Mouse (Mus musculus): ENCODE results near the gene Arhgef3. TPM values are rescaled to one million over a fixed set of nuclear protein-coding genes. Genes with fewer than 3 reads are reported as not detected.

The Arhgef3 gene
- polyA plus RNA-seq, 1 experiment from 2014 or later: 15.6 TPM

- WGBS: 49% methylated on average over 11 of the region's 11 CpGs
- Histone ChIP-seq H3K4me3 (ENCODE audit: low read depth, low read length) (no peak overlapping the region), H3K4me2 (ENCODE audit: low read length) (no peak overlapping the region), H3K36me3 (ENCODE audit: control insufficient read depth, insufficient read depth, low read length) (no peaks in the 10 kb centered on the region), H3K4me1 (replicated peaks; ENCODE audit: control insufficient read depth, insufficient read depth, low read length) (peaks cover 12% of the 10 kb centered on the region), H3K9ac (ENCODE audit: low read length) (no peak overlapping the region), H3K27ac (ENCODE audit: low read depth) (no peak overlapping the region), H3K27me3 (replicated peaks; ENCODE audit: control insufficient read depth, insufficient read depth, low read length) (no peaks in the 10 kb centered on the region), H3K9me3 (ENCODE audit: control insufficient read depth, low read length) (no peaks in the 10 kb centered on the region)
- peak; percentile 65 for ATAC-seq (replicated peaks; ENCODE audit: low FRiP score, low TSS enrichment, low read depth)
- DNase-seq (ENCODE audit: low spot score): no peak
These were observed 68.1 kb downstream of the Arhgef3 start for GRCm38 (mm10) chr14:27182646-27183438.

GRCm38 (mm10) chr14:27183501-27184230 lies 69.0 kb downstream of the Arhgef3 start:
- Histone ChIP-seq H3K9me3 (ENCODE audit: control insufficient read depth, low read length) (no peaks in the 10 kb centered on the region), H3K27me3 (replicated peaks; ENCODE audit: control insufficient read depth, insufficient read depth, low read length) (no peaks in the 10 kb centered on the region), H3K9ac (ENCODE audit: low read length) (no peak overlapping the region), H3K36me3 (ENCODE audit: control insufficient read depth, insufficient read depth, low read length) (no peaks in the 10 kb centered on the region), H3K27ac (ENCODE audit: low read depth) (no peak overlapping the region), H3K4me2 (ENCODE audit: low read length) (no peak overlapping the region), H3K4me3 (ENCODE audit: low read depth, low read length) (no peak overlapping the region), H3K4me1 (replicated peaks; ENCODE audit: control insufficient read depth, insufficient read depth, low read length) (peaks cover 9% of the 10 kb centered on the region)
- DNase-seq (ENCODE audit: low spot score): peak; percentile 89
- 56% methylated on average over 16 of the region's 16 CpGs for WGBS
- ATAC-seq (replicated peaks; ENCODE audit: low FRiP score, low TSS enrichment, low read depth): no peak; the same call in 1 of the 2 replicates

GRCm38 (mm10) chr14:27185902-27186301 lies 71.2 kb downstream of the Arhgef3 start:
- H3K27ac ChIP-seq (ENCODE audit: low read depth): no peak overlapping the region
- DNase-seq (ENCODE audit: low spot score) (no peak), ATAC-seq (replicated peaks; ENCODE audit: low FRiP score, low TSS enrichment, low read depth) (no peak)
- H3K9me3 ChIP-seq (ENCODE audit: control insufficient read depth, low read length): no peaks in the 10 kb centered on the region
- no peak overlapping the region for H3K4me2 ChIP-seq (ENCODE audit: low read length)
- H3K9ac ChIP-seq (ENCODE audit: low read length): no peak overlapping the region
- H3K4me1 ChIP-seq (replicated peaks; ENCODE audit: control insufficient read depth, insufficient read depth, low read length): peaks cover 9% of the 10 kb centered on the region; the same call in 1 of the 2 replicates
- H3K36me3 ChIP-seq (ENCODE audit: control insufficient read depth, insufficient read depth, low read length): no peaks in the 10 kb centered on the region
- WGBS: 56% methylated on average over 5 of the region's 5 CpGs
- H3K27me3 ChIP-seq (replicated peaks; ENCODE audit: control insufficient read depth, insufficient read depth, low read length): no peaks in the 10 kb centered on the region
- no peak overlapping the region for H3K4me3 ChIP-seq (ENCODE audit: low read depth, low read length)

- H3K36me3 ChIP-seq (ENCODE audit: control insufficient read depth, insufficient read depth, low read length): no peaks in the 10 kb centered on the region
- H3K4me3 ChIP-seq (ENCODE audit: low read depth, low read length): no peak overlapping the region
- WGBS: 76% methylated on average over 4 of the region's 4 CpGs
- DNase-seq (ENCODE audit: low spot score) (no peak), ATAC-seq (replicated peaks; ENCODE audit: low FRiP score, low TSS enrichment, low read depth) (no peak)
- no peak overlapping the region for H3K4me2 ChIP-seq (ENCODE audit: low read length)
- no peaks in the 10 kb centered on the region for H3K9me3 ChIP-seq (ENCODE audit: control insufficient read depth, low read length)
- H3K4me1 ChIP-seq (replicated peaks; ENCODE audit: control insufficient read depth, insufficient read depth, low read length): peaks cover 9% of the 10 kb centered on the region; the same call in 1 of the 2 replicates
- H3K27me3 ChIP-seq (replicated peaks; ENCODE audit: control insufficient read depth, insufficient read depth, low read length): no peaks in the 10 kb centered on the region
- no peak overlapping the region for H3K9ac ChIP-seq (ENCODE audit: low read length)
- no peak overlapping the region for H3K27ac ChIP-seq (ENCODE audit: low read depth)
These were observed 71.9 kb downstream of the Arhgef3 start for GRCm38 (mm10) chr14:27186596-27186995.

GRCm38 (mm10) chr14:27187025-27187424 lies 72.3 kb downstream of the Arhgef3 start:
- Histone ChIP-seq H3K4me2 (ENCODE audit: low read length) (no peak overlapping the region), H3K27ac (ENCODE audit: low read depth) (no peak overlapping the region), H3K9ac (ENCODE audit: low read length) (no peak overlapping the region), H3K36me3 (ENCODE audit: control insufficient read depth, insufficient read depth, low read length) (no peaks in the 10 kb centered on the region), H3K9me3 (ENCODE audit: control insufficient read depth, low read length) (no peaks in the 10 kb centered on the region), H3K4me3 (ENCODE audit: low read depth, low read length) (no peak overlapping the region), H3K27me3 (replicated peaks; ENCODE audit: control insufficient read depth, insufficient read depth, low read length) (no peaks in the 10 kb centered on the region), H3K4me1 (replicated peaks; ENCODE audit: control insufficient read depth, insufficient read depth, low read length) (peaks cover 6% of the 10 kb centered on the region; the same call in 1 of the 2 replicates)
- WGBS: 6% methylated on average over 4 of the region's 4 CpGs
- ATAC-seq (replicated peaks; ENCODE audit: low FRiP score, low TSS enrichment, low read depth) (peak; percentile 69), DNase-seq (ENCODE audit: low spot score) (peak; percentile 91)

- DNase-seq (ENCODE audit: low spot score) (no peak), ATAC-seq (replicated peaks; ENCODE audit: low FRiP score, low TSS enrichment, low read depth) (no peak)
- Histone ChIP-seq H3K4me3 (ENCODE audit: low read depth, low read length) (no peak overlapping the region), H3K27me3 (replicated peaks; ENCODE audit: control insufficient read depth, insufficient read depth, low read length) (no peaks in the 10 kb centered on the region), H3K36me3 (ENCODE audit: control insufficient read depth, insufficient read depth, low read length) (no peaks in the 10 kb centered on the region), H3K4me2 (ENCODE audit: low read length) (no peak overlapping the region), H3K4me1 (replicated peaks; ENCODE audit: control insufficient read depth, insufficient read depth, low read length) (no peaks in the 10 kb centered on the region), H3K27ac (ENCODE audit: low read depth) (no peak overlapping the region), H3K9ac (ENCODE audit: low read length) (no peak overlapping the region), H3K9me3 (ENCODE audit: control insufficient read depth, low read length) (no peaks in the 10 kb centered on the region)
- WGBS: 88% methylated on average over 4 of the region's 4 CpGs
These were observed 73.2 kb downstream of the Arhgef3 start for GRCm38 (mm10) chr14:27187885-27188284.

GRCm38 (mm10) chr14:27192450-27192849 lies 77.8 kb downstream of the Arhgef3 start:
- DNase-seq (ENCODE audit: low spot score): peak; percentile 70
- ATAC-seq (replicated peaks; ENCODE audit: low FRiP score, low TSS enrichment, low read depth): no peak
- Histone ChIP-seq H3K4me1 (replicated peaks; ENCODE audit: control insufficient read depth, insufficient read depth, low read length) (no peaks in the 10 kb centered on the region), H3K27me3 (replicated peaks; ENCODE audit: control insufficient read depth, insufficient read depth, low read length) (no peaks in the 10 kb centered on the region), H3K9ac (ENCODE audit: low read length) (no peak overlapping the region), H3K27ac (ENCODE audit: low read depth) (no peak overlapping the region), H3K9me3 (ENCODE audit: control insufficient read depth, low read length) (no peaks in the 10 kb centered on the region), H3K4me2 (ENCODE audit: low read length) (no peak overlapping the region), H3K4me3 (ENCODE audit: low read depth, low read length) (no peak overlapping the region), H3K36me3 (ENCODE audit: control insufficient read depth, insufficient read depth, low read length) (no peaks in the 10 kb centered on the region)
- 34% methylated on average over 3 of the region's 3 CpGs for WGBS

- Histone ChIP-seq H3K4me3 (ENCODE audit: low read depth, low read length) (no peak overlapping the region), H3K27me3 (replicated peaks; ENCODE audit: control insufficient read depth, insufficient read depth, low read length) (no peaks in the 10 kb centered on the region), H3K9me3 (ENCODE audit: control insufficient read depth, low read length) (no peaks in the 10 kb centered on the region), H3K4me1 (replicated peaks; ENCODE audit: control insufficient read depth, insufficient read depth, low read length) (0 out of 2 replicates have a peak, but pooled peaks cover 3% of the 10 kb centered on the region), H3K4me2 (ENCODE audit: low read length) (no peak overlapping the region), H3K36me3 (ENCODE audit: control insufficient read depth, insufficient read depth, low read length) (no peaks in the 10 kb centered on the region), H3K9ac (ENCODE audit: low read length) (no peak overlapping the region), H3K27ac (ENCODE audit: low read depth) (no peak overlapping the region)
- no peak for ATAC-seq (replicated peaks; ENCODE audit: low FRiP score, low TSS enrichment, low read depth)
- WGBS: 67% methylated on average over 8 of the region's 8 CpGs
- no peak for DNase-seq (ENCODE audit: low spot score)
These were observed 82.3 kb downstream of the Arhgef3 start for GRCm38 (mm10) chr14:27196980-27197379.

All from intestine, embryonic 14.5 days (tissue).